Mouse (Mus musculus) stomach, embryonic 14.5 days (tissue): Measurements from ENCODE around the gene Ifitm2. TPM values are rescaled to one million over a fixed set of nuclear protein-coding genes. Genes with fewer than 3 reads are reported as not detected.
A peak's percentile ranks its signal among the peaks of the same experiment; 100 is the strongest.

Source experiments
- ATAC-seq: fragments of 200-750 bp; cut with Nextera tagmentation; 2 replicates; pipeline ENCODE4 v1.8.0; 2017; ENCODE audit warnings: low read depth, moderate TSS enrichment; ENCODE audit not compliant: insufficient number of reproducible peaks, insufficient read depth, low FRiP score
- H3K27ac ChIP-seq: fragments of 300-500 bp; sonication (generic); 2 replicates; pipeline ENCODE4 v1.5.1; 2014; ENCODE audit warnings: mild to moderate bottlenecking, low read length, moderate library complexity, mixed read lengths
- H3K27me3 ChIP-seq: fragments of 300-500 bp; sonication (generic); 2 replicates; pipeline ENCODE4 v1.6.1; 2014; ENCODE audit warnings: low read length, control low read depth, mixed read lengths; ENCODE audit not compliant: control insufficient read depth, insufficient read depth
- H3K36me3 ChIP-seq: fragments of 300-500 bp; sonication (generic); 2 replicates; pipeline ENCODE4 v1.6.1; 2014; ENCODE audit warnings: mild to moderate bottlenecking, control low read depth, low read length, moderate library complexity, mixed read lengths; ENCODE audit not compliant: control insufficient read depth, insufficient read depth
- H3K4me1 ChIP-seq: fragments of 300-500 bp; sonication (generic); 2 replicates; pipeline ENCODE4 v1.6.1; 2014; ENCODE audit warnings: low read length, control low read depth, mixed read lengths; ENCODE audit not compliant: control insufficient read depth, insufficient read depth
- H3K4me2 ChIP-seq: fragments of 300-500 bp; sonication (generic); replicated peaks from 2 replicates; pipeline ENCODE4 v1.6.1; 2014; ENCODE audit warnings: low read depth, low read length, control low read depth
- H3K4me3 ChIP-seq: fragments of 300-500 bp; sonication (generic); 2 replicates; pipeline ENCODE4 v1.5.1; 2014; ENCODE audit warnings: low read depth, low read length, control low read depth
- H3K9ac ChIP-seq: fragments of 300-500 bp; sonication (generic); replicated peaks from 2 replicates; pipeline ENCODE4 v1.6.1; 2014; ENCODE audit warnings: low read depth, mild to moderate bottlenecking, control low read depth, low read length, moderate library complexity, mixed read lengths
- H3K9me3 ChIP-seq: fragments of 300-500 bp; sonication (generic); 2 replicates; pipeline ENCODE4 v1.6.1; 2016; ENCODE audit warnings: low read depth, low read length, control low read depth; ENCODE audit not compliant: control insufficient read depth
- WGBS: fragments of 180-500 bp; shearing (Covaris S2); extraction: QIAGEN DNeasy Blood & Tissue Kit; methylation state at CpG from one replicate; pipeline ENCODE4 v1.1.7; 2014; 5-methylcytosine and 5-hydroxymethylcytosine counted together
- polyA plus RNA-seq: library from polyadenylated mRNA; unstranded; fragments of >200 nt; fragmentation: Nextera tagmentation; extraction: Ambion mirVana; gene quantifications from 2 replicates; pipeline ENCODE4 v1.2.1, GENCODE M21; 2014

Gene Ifitm2
- 1,395 and 1,501 TPM in 2 replicates for polyA plus RNA-seq

DNA sequence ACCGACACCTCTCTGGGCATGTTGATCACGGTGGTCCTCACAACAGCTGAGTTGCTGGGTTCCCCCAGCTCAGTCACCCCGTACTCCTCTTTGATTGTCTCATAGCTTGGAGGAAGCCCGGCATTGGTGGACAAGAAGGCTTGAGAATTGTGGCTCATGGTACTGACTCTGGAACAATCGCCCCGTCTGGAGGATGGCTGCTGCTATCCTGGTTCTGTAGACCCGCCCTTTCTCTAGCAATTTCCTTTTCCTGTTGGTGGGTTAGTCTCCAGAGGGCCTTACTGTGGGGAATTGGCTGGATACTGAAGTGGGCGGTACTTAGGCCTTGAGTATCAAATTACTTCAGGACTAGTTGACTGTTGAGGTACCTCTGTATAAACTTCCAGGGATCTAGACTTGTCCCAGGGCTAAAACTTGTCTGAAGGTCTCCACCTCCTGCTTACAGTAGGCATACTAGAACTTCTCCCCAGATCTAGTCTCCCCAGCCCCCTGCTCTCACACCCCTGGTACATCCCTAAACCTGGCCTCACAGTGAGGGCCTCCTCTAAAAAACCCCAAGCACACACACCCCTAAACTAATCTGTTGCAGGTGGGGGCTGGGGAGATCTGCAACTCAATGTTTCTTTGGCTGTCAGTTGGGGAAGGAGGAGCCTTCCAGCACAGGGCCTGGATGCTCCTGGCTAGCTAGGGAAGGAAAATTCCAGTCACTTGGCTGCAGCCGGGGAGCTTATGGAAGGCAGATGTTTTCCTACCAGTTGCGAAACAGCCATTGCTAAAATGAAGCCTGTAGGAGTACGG is at the start of gene Ifitm2, which contains the start of gene Gm45717:
TSS of gene Ifitm2 (minus strand) at position 230 of the 798 bp plus-strand sequence.
TSS of gene Gm45717 (minus strand) at position 180 of the 798 bp plus-strand sequence.
- H3K4me2 ChIP-seq: peak within 1 kb of the TSS; percentile 86
- H3K27me3 ChIP-seq: no peaks in the 10 kb centered on the region
- H3K27ac ChIP-seq: peak within 1 kb of the TSS; percentile 96
- H3K9me3 ChIP-seq: no peaks in the 10 kb centered on the region
- 6% methylated on average over 11 of the region's 11 CpGs for WGBS
- peak; percentile 88 for ATAC-seq
- peak within 1 kb of the TSS; percentile 65 for H3K9ac ChIP-seq
- H3K36me3 ChIP-seq: no peaks in the 10 kb centered on the region
- H3K4me3 ChIP-seq: peak within 1 kb of the TSS; percentile 74
- H3K4me1 ChIP-seq: peaks cover 46% of the 10 kb centered on the region

DNA sequence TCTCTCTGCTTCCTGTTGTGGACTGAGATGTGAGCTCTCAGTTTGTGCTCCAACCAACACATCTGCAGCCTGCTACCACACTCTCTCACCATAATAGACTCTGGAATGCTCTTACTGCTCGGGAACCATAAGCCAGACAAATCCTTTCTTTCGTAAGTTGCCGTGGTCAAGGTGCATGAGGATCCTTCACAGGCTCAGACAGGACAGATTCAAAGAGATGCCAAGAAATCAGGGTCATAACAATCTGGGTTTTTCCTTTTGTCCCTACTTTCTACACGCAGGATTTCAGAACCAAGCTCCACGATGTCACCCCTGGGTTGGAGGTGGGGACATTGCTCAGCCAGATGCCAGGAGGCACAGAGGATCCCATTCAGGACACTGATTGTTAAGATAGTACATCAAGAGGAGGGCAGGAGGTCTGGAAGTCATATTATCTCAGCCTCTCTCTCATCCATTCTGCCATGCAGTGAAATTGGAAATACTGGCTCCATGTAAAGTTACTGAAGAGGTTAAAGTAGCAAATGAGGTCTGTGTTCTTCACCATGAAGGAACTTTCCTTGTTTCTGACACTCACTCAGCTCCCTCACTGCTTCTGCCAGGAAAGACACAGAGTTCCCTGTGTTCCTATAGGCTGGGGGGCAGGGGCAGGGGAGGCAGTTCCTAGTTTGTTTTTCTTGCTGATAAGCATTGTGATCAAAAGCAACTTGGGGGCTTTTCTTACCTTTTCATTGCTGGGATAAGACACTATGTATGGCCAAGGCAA is 47.6 kb upstream of the Ifitm2 start:
- 67% methylated on average over 5 of the region's 5 CpGs for WGBS
- Histone ChIP-seq H3K27ac (no peak overlapping the region), H3K4me3 (no peak overlapping the region), H3K4me2 (no peak overlapping the region), H3K9me3 (no peaks in the 10 kb centered on the region), H3K27me3 (no peaks in the 10 kb centered on the region), H3K4me1 (peaks cover under 1% of the 10 kb centered on the region; the same call in 1 of the 2 replicates), H3K36me3 (no peaks in the 10 kb centered on the region), H3K9ac (no peak overlapping the region)
- ATAC-seq: no peak

DNA sequence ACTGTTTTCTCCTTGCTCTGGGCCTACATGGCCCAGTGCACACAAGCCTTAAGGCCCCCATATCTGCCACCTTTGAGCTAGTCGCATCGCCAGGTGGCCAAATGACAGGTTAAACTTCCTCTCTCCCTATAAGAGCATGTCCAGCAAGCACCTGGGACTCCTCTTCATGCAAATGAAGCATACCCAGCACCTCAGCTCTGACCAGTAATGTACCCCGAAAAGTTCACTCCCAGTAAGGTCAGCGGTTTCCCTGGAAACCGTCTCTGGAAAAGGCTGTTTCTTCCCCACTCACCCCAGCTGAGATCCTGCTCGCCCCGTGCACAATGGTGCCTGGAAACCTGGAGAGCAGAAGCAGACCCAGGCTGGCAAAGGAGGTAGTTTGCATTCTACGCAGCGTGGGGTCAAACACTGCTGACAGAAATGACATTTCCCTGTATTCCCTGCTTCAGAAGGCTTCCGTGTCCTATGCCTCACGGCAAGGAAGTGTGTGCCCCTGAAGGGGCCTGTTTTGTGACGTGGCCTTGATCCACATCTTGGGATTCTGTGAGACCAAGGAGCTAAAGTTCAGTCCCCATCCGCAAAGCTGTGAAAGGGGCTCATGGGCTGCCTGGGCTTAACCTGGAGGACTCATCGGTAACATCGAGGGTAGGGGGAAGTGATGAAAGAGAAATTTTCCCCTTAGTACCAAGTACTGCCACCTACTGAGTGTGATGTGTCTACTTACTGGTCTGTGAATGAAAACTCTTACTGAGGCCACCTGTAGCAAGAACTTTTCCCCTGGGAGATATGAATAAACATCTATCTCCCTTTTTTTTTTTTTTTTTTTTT is 45.3 kb upstream of the Ifitm2 start:
- no peaks in the 10 kb centered on the region for H3K36me3 ChIP-seq
- H3K9me3 ChIP-seq: no peaks in the 10 kb centered on the region
- H3K4me1 ChIP-seq: no peaks in the 10 kb centered on the region
- no peak overlapping the region for H3K9ac ChIP-seq
- WGBS: 79% methylated on average over 15 of the region's 15 CpGs
- no peak for ATAC-seq
- H3K4me2 ChIP-seq: no peak overlapping the region
- no peak overlapping the region for H3K4me3 ChIP-seq
- no peaks in the 10 kb centered on the region for H3K27me3 ChIP-seq
- no peak overlapping the region for H3K27ac ChIP-seq

DNA sequence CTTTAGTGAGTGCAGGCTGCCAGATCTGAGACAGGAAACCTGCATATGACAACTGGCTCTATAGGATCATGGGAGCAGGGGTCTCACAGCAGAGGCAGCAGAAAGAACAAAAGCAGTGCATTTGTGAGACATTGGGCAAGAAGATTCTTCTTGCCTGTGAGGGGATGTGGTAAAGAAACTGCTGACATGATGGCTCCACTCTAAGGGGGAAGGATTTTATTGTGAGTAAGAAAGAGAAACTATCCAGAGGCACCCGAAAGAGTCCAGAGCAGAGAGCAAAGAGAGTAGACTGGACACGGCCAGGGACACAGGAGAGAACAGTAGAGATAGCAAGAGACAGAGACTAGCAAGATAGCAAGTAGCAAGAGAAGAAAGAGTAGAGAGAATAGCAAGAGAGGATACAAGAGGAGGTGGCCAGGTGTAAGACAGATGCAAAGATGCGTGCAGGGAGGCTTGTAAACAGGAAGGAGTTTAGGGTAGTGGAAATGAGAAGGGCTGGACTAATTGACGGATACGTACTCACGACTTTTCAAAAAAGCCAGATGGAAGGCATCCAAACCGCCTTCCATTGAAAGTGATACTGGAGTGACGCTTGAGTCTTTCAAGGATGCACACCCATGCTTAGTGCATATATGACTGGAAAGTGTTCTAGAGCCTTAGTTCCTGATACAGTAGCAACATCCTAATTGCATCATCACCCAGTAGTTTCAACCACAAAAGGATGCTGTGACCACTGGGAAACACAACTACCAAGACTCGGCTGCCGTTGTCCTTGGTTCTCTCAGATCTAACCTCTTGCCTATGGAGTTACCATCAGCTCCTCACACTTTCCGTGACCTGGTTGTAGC is 43.3 kb upstream of the Ifitm2 start:
- Histone ChIP-seq H3K27ac (no peak overlapping the region), H3K4me1 (no peaks in the 10 kb centered on the region), H3K9me3 (no peaks in the 10 kb centered on the region), H3K36me3 (no peaks in the 10 kb centered on the region), H3K4me3 (no peak overlapping the region), H3K27me3 (no peaks in the 10 kb centered on the region), H3K4me2 (no peak overlapping the region), H3K9ac (no peak overlapping the region)
- WGBS: 86% methylated on average over 11 of the region's 11 CpGs
- ATAC-seq: no peak

DNA sequence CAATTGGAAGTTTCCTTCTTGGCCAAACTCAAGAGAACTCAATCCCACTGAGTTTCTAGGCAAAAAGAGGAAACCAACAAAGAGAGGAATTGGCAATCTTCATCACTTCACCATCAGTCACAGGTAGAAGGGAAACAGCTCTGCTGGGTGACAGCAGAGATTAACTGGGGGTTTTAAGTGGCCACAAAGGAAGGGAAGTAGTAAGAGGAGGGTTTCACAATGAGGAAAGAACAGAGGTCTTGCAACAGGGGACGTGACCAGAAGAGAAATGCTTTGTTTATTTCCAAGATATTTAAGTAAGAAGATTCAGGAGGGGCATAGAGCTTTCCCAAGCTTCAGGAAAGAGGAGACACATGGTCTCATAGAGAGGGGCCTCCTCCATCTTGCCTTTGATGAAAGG is 42.0 kb upstream of the Ifitm2 start:
- Histone ChIP-seq H3K36me3 (no peaks in the 10 kb centered on the region), H3K27ac (no peak overlapping the region), H3K27me3 (no peaks in the 10 kb centered on the region), H3K4me3 (no peak overlapping the region), H3K4me2 (no peak overlapping the region), H3K9me3 (no peaks in the 10 kb centered on the region), H3K4me1 (no peaks in the 10 kb centered on the region), H3K9ac (no peak overlapping the region)
- 17% methylated on average over 1 of the region's 1 CpGs for WGBS
- no peak for ATAC-seq

DNA sequence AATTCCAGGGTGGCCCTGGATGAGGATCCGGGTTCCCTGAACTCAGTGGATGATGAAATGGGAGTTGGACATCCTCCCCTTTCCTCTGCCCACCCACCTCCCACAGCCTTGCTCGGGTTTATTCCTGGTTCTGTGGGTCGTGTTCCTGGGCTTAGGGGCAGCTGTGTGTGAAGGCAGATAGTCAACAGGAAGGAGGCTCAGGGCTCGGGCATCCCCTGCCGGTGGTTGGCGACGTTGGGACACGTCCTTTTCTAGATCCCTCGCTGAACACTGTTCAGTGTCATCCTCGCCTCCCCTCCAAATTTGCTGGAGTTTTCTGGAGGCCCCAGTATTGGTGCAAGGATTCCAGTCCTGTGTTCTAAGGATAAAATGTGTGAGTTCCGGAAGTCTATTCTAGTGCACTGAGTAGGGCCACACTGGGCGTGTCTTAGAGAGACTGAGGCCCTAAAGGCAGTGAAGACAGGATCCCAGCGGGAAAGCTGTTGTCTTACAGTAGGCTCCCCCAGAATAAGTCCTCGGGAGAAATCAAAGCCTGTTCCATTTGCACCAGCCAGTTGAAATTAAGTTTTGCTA is 35.4 kb upstream of the Ifitm2 start:
- no peak overlapping the region for H3K9ac ChIP-seq
- no peaks in the 10 kb centered on the region for H3K9me3 ChIP-seq
- no peak overlapping the region for H3K4me2 ChIP-seq
- H3K36me3 ChIP-seq: no peaks in the 10 kb centered on the region
- H3K4me1 ChIP-seq: no peaks in the 10 kb centered on the region
- no peaks in the 10 kb centered on the region for H3K27me3 ChIP-seq
- H3K27ac ChIP-seq: no peak overlapping the region
- WGBS: 81% methylated on average over 14 of the region's 14 CpGs
- ATAC-seq: no peak
- H3K4me3 ChIP-seq: no peak overlapping the region

DNA sequence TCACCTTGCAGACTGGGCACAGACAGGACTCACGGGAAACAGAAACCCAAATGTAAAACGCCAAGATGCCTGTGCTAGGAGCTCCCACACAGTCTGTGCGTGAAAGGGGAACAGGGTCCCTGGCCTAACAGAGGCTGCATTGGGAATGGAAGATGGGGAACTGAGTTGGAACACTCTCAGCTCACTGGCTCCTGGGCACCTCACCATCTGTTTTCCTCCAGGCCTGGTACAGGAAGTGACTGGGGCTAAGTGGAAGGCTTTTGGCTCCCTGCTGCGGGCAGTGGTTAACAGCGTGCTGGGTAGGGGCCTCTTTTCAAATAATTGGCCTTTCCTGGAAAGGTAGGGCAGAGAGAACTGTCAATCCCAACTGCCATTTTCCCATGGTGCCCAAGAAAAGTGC is 34.8 kb upstream of the Ifitm2 start:
- Histone ChIP-seq H3K4me1 (no peaks in the 10 kb centered on the region), H3K27ac (no peak overlapping the region), H3K36me3 (no peaks in the 10 kb centered on the region), H3K9me3 (no peaks in the 10 kb centered on the region), H3K4me3 (no peak overlapping the region), H3K4me2 (no peak overlapping the region), H3K27me3 (no peaks in the 10 kb centered on the region), H3K9ac (no peak overlapping the region)
- ATAC-seq: no peak
- WGBS: 70% methylated on average over 5 of the region's 5 CpGs
